Mouse (Mus musculus): ENCODE results near the gene AC129217.1.

AC129217.1 gene

GRCm38 (mm10) chr19:8829660-8830059, at the start of gene AC129217.1:
Gene AC129217.1, plus strand, starts transcription at chr19:8829773.
- no peak for DNase-seq (ENCODE audit: low read depth, low spot score)

DNA sequence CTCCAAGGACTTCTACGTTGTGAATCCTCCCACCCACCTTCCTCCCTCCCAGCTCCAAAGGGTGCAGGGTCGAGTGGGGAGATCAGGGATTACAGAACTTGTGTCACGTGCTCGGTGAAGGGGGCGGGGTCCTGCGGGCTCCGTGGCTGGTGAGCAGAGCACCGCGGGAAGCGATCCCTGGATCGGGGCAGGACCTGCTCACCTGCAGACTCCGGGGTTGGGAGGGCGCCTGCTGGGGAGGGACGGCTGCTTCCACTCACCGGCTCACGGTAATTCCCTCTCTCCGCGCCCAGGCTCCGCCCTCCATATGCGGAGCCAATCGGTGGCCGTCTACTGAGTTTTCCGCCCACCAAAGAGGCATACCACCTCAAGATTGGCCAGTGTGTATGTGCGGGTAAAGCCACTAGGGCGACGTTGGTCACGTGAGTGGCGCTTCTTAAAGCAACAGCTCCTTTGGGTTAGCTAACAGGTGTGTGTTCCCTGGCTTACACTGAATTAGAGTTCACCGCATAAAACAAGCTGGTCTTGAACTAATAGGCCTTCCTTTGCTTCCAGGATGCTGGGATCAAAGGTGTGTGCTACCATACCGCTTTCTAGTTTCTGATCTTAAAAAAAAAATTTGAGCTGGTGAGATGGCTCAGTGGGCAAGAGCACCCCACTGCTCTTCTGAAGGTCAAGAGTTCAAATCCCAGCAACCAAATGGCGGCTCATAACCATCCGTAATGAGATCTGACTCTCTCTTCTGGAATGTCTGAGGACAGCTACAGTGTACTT, 43.4 kb upstream of the AC129217.1 start, which contains the start of gene Taf6l:
Taf6l (minus strand) TSS at position 410 of the 774 bp plus-strand sequence.
- DNase-seq (ENCODE audit: low read depth, low spot score) = peak; percentile 87

DNA sequence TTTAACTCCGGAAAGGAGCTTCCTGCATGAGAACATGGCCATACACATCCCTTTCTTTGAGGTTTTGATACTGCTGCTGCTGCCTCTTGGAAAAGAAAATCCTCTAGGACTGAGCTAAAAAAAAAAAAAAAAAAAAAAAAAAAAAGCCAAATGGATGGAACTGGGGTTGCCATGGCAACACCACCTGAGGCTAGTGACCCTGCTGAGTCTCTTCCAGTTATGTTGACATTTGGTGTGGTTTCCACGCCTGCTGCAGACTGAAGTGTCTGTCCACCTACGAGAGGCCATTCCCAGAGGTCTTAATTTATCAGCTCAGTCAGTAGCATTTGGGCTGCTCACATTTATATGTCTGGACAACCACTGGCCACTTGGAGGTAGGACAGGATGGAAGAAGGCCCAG, 41.1 kb upstream of the AC129217.1 start:
- no peak for DNase-seq (ENCODE audit: low read depth, low spot score)

DNA sequence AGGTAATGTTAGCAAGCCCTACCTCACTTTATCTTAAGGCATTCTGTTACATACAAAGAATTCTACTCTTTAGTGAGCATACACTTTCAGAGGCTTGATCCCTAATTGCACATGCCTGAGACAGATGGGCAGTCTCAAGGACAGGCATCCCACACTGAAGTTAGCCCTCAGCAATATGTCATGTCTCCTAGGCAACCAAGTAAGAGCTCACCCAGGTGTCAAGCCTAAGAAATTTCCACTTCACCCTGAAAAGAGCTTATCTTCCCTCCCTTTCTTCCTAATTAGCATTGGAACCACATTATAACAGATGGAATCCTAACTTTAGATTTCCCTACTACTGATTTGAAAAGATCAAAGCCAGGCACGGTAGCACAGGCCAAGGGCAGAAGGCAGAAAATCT, 40.4 kb upstream of the AC129217.1 start:
- no peak for DNase-seq (ENCODE audit: low read depth, low spot score)

DNA sequence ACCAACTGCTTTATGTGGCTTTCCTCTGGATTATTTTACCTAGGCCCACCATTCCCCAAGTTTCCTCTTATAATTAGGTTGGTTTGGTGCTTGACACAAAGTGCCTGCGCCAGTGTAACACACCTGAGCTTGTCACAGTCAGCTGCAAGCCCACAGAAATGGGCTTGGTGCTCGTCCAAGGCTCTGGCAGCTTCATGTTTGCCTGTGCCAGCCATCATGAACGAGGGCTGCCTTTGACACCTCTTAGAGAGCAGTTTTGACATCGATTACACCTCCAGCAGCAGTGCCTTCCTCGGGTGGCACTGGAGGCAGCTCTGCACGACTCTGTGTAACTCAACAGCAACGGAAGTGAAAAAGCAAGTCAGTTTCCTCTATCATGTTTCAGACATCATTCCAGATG, 39.4 kb upstream of the AC129217.1 start:
- no peak for DNase-seq (ENCODE audit: low read depth, low spot score)

GRCm38 (mm10) chr19:8798264-8798946, 31.2 kb upstream of the AC129217.1 start, which contains the start of gene Polr2g:
Gene Polr2g, minus strand, starts transcription at chr19:8798577.
- peak; percentile 81 for DNase-seq (ENCODE audit: low read depth, low spot score)

- DNase-seq (ENCODE audit: low read depth, low spot score) = no peak
Measured at GRCm38 (mm10) chr19:8798947-8799315, 30.6 kb upstream of the AC129217.1 start.

DNA sequence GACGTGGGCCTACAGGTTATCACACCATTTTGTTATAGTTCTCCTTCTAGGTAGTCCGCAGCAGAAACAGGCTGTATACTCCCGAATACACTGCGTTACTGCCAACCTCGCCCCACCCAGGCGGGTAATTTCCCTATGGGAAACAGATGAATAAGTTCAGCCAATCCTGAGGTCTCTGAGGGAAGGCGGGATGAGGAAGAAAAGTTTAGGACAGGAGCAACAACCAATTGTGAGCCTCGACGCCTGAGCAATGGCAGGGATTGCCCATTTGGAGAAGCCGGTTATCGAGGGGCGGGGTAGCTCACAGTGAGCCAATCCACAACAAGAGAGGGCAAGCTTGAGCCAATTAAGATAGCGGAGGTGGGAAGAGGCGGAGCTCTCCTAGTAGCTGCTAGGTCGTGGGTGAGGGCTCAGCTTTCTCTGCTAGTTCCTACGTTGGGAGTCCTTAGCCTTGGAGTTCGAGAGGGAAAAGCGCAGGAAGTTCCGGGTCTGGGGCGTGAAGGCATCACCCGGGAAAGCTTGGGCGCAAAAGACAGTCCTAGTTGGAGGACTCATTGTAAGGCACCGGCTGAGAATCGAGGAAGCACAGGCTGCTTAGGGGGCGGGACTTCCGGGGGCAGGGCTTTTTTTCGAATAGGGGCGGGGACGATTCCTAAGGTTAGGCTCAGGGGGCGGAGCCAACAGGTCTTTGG, 27.3 kb upstream of the AC129217.1 start, which contains the start of gene Zbtb3:
Zbtb3 (plus strand) TSS at position 426 of the 692 bp plus-strand sequence.
- DNase-seq (ENCODE audit: low read depth, low spot score) = peak; percentile 90

DNA sequence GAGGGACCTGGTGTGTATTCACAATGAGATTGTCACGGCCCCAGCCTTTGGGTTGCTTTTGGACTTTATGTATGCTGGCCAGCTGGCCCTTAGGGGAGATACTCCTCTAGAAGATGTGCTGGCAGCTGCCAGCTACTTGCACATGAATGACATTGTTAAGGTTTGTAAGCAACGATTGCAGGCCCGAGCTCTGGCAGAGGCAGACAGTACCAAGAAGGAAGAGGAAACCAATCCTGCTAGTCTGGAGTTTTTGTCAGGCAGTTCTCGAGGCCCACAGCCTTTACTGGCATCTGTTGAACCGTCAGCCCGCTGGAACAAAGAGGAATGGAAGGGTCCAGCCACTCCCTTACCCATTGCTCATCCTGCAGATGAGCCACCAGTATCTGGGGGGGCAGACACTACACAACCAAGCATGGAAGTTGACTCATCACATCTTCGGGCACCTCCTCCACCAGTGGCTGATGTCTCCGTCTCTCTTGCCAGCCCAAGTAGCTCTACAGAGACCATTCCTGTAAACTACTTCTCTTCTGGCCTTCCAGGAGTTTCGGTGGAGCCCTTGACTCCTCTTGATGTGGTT, 26.3 kb upstream of the AC129217.1 start:
- DNase-seq (ENCODE audit: low read depth, low spot score) = no peak

- DNase-seq (ENCODE audit: low read depth, low spot score) = no peak
Measured at GRCm38 (mm10) chr19:8803879-8804660, 25.5 kb upstream of the AC129217.1 start.

DNA sequence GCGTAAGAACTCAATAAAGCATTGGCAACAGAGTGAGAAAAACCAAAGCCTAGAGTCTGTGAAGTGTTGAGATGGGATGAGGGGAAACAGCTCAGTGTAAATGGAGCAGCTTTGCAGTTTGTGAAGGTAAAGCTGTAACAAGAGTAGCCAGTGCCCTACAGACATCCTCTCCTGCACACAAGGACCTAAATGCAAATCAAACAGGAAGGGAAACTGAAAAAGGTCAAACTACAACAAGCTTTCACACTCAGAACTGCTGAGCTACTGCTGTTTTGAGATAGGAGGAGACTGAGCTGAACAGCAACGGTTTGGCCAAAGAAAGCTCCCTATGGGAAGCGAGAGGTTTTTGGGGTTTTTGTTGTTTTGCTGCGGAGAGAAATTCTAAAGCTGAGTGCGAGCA, 22.8 kb upstream of the AC129217.1 start:
- no peak for DNase-seq (ENCODE audit: low read depth, low spot score)

- DNase-seq (ENCODE audit: low read depth, low spot score) = no peak
Measured at GRCm38 (mm10) chr19:8815812-8816211, 13.8 kb upstream of the AC129217.1 start.

- peak; percentile 70 for DNase-seq (ENCODE audit: low read depth, low spot score)
Measured at GRCm38 (mm10) chr19:8817001-8817400, 12.6 kb upstream of the AC129217.1 start.

DNA sequence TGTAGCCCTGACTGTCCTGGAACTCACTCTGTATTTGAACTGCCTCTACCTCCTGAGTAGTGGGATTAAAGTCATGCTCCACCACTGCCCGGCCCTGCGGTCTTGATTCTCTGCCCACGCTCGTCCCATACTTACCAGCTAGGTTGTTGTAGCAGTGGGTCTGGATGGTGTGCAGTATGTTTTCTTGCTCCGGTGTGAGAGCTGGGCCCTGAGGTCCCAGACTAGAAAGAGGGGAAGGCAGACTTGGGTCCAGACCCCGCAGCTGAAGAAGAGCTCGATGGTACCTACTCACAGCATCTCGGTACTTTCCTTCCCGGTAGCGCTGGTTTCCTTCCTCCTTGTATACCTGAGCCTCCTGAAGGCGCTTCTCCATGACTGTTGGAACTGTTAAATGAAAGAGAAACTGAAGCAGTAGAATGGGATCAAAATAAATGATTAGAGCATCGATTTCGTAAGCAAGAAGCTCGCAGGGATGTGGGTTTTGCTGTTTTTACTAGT, 11.2 kb upstream of the AC129217.1 start:
- no peak for DNase-seq (ENCODE audit: low read depth, low spot score)

GRCm38 (mm10) chr19:8818801-8819595, 10.6 kb upstream of the AC129217.1 start, which contains the start of gene Ttc9c:
Gene Ttc9c, minus strand, starts transcription at chr19:8819333.
- peak; percentile 92 for DNase-seq (ENCODE audit: low read depth, low spot score)

DNA sequence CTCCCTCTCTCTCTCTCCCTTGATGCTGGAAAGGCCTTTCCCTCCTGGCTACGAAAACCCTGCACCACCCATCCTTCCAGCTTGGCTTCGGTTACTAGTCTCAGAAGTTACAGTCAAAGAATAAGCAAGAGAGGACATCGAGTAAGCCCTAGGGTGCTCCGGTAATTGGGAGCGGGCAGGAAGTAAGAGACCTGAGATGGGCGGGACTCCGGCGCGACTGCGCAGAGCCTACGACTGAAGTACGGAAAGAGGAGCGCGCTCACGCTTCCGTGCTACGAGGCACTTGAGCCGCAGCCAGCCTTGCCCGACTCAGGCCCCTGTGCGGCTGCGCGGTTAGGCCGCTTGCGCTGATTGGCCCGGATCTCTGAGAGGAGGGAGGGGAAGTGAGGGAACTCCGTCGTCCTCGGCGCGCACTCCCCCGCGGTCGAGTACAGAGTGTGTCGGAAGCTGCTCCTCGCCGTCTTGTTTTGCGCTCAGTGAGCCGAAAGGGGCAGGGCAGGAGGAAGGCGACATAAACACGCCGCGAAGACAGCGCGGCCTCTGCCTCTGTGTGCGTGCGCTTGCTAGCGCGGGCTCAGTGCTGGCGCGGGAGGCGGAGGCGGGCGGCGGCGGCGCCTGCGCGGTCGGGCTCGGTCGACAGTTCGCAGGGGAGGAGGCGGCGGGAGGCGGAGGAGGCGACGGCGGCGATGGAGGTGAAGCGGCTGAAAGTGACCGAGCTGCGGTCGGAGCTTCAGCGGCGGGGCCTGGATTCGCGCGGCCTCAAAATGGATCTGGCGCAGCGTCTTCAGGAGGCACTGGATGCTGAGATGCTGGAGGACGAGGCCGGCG, 9.8 kb upstream of the AC129217.1 start, which contains the start of gene Hnrnpul2:
Hnrnpul2 (plus strand) TSS at position 415 of the 828 bp plus-strand sequence.
- peak; percentile 97 for DNase-seq (ENCODE audit: low read depth, low spot score)

DNA sequence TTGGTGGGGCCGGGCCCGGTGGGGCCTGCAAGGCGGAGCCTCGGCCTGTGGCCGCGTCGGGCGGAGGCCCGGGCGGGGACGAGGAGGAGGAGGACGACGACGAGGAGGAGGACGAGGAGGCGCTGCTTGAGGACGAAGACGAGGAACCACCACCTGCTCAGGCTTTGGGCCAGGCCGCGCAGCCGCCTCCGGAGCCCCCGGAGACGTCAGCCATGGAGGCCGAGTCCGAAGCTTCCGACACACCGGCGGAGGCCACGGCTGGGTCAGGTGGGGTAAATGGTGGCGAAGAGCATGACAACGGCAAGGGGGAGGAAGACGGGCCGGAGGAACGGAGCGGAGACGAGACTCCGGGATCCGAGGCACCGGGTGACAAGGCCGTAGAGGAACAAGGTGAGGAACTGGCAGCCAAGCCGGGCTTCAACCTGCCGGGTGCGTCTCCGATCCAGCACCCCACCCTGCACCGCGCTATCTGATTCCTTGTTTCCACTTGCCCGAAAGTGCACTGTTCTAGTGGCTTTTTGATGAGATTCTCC, 9.1 kb upstream of the AC129217.1 start:
- no peak for DNase-seq (ENCODE audit: low read depth, low spot score)

DNA sequence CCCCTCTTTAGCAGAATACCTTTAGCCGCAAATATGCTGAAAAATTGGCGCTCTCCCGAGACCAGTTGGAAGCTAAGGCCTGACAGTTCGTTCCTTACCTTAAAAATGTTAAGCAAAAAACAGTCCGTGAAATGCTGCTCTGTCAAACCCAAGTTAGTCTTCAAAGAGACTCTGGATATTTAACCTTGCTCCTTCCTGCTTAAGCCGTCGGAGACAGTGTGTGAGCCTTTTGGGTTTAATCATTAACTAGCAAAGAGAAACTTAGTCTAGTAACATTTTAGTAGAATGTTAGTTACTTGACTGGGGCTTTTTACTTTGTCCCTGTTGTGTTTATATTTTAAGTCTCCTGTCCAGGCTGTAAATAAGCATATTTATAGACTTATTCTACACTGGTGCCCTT, 8.4 kb upstream of the AC129217.1 start:
- DNase-seq (ENCODE audit: low read depth, low spot score) = no peak

DNA sequence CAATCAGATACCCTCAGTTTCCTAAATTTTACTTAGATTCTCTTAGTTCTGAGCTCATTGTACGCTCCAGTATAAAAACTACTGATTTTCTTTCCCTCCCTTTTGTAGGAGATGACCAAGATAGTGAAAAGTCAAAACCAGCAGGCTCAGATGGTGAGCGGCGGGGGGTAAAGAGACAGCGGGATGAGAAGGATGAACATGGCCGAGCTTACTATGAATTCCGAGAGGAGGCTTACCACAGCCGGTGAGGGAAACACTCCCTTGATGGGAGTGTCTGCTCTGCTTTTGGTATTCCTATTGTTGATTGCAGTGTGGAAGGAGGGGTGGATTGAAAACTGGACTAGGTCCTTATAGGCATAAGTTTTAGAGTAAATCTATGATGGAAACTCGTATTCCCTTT, 6.9 kb upstream of the AC129217.1 start:
- no peak for DNase-seq (ENCODE audit: low read depth, low spot score)

Measured in retina, postnatal 7 days (tissue).